In genomic region chr8:70072441-70073069, GRCm38 (mm10) we compare ENCODE assay signal across 8 mouse cellular contexts. TPM values are rescaled to one million over a fixed set of nuclear protein-coding genes. Genes with fewer than 3 reads are reported as not detected.
A peak's percentile ranks its signal among the peaks of the same experiment; 100 is the strongest.
DNase-seq lines count a peak whose midpoint lies in the region; TF ChIP-seq lines count a peak whose summit lies in the region.

Gene Tm6sf2 (plus strand): TSS chr8:70072924.

- H3K4me3 ChIP-seq in ES-E14 (ENCODE audit: insufficient read depth in 1 of 2, low read depth in 1 of 2, low read length in 2 of 2, poor library complexity in 1 of 2, severe bottlenecking in 1 of 2): peak within 1 kb of the TSS; percentile 56 to 63
- H3K4me3 ChIP-seq in cortical plate, adult 2 months (ENCODE audit: insufficient read depth, low read length): no peak within 1 kb of the TSS

- no peak for TF ChIP-seq CTCF in cortical plate, adult 2 months (IDR thresholded peaks at IDR 0.05; ENCODE audit: extremely low read depth, insufficient read depth, low read length)

- peak within 1 kb of the TSS; percentile 42; the same call in 1 of the 2 replicates for H3K9ac ChIP-seq in ES-E14 (ENCODE audit: insufficient read depth, low read depth, low read length, poor library complexity, severe bottlenecking)

- H3K4me1 ChIP-seq in ES-E14 (ENCODE audit: control insufficient read depth in 2 of 2, insufficient read depth in 2 of 2, low read length in 2 of 2, poor library complexity in 1 of 2): peaks cover 0 to 7% of the 10 kb centered on the region in 2 experiments; a peak in 1 of 4 replicates
- H3K4me1 ChIP-seq in cortical plate, adult 2 months (ENCODE audit: control insufficient read depth, insufficient read depth, low read length): no peaks in the 10 kb centered on the region

- peaks cover 18% of the 10 kb centered on the region; the same call in 1 of the 2 replicates for H3K36me3 ChIP-seq in ES-E14 (ENCODE audit: control insufficient read depth, insufficient read depth, low read length, poor library complexity, severe bottlenecking)

- 0 out of 2 replicates have a peak, but pooled peaks have one; percentile 8 for TF ChIP-seq POLR2A in cortical plate, adult 2 months (IDR thresholded peaks at IDR 0.05; ENCODE audit: extremely low read depth, insufficient read depth, low read length)

- no peak within 1 kb of the TSS for H3K27ac ChIP-seq in ES-E14 (ENCODE audit: insufficient read depth, low read depth, low read length, poor library complexity, severe bottlenecking)
- no peak within 1 kb of the TSS for H3K27ac ChIP-seq in cortical plate, adult 2 months (ENCODE audit: insufficient read depth, low read length)

- in situ Hi-C loops in ES-E14 (cut with MboI; ENCODE audit: low sequenced_read_pairs in 2 of 2, unreplicated experiment in 2 of 2): no loop called here

- H3K9me3 ChIP-seq in ES-E14 (ENCODE audit: control insufficient read depth, insufficient read depth, low read depth, low read length): no peaks in the 10 kb centered on the region

- peak; percentile 51 for DNase-seq in ES-E14 (ENCODE audit: low read depth, low spot score)
- DNase-seq in heart, adult 9 months (ENCODE audit: low spot score in 2 of 2): peak; percentile 28 to 35
- peak; percentile 74 for DNase-seq in kidney, adult 18-20 months
- DNase-seq in lung, adult 18-20 months: peak; percentile 52 to 74
- peak; percentile 24 for DNase-seq in ovary, postnatal 36 days (ENCODE audit: low spot score)
- no peak for DNase-seq in layer of hippocampus, adult 8-10 months (ENCODE audit: low spot score in 2 of 2)
- no peak for DNase-seq in cerebellum, adult 11 months

TF ChIP-seq in ES-E14, 5 proteins besides CTCF, POLR2A, EP300 and RAD21:
- TF ChIP-seq ZNF384 (IDR thresholded peaks at IDR 0.05; ENCODE audit: low read depth, low read length) (no peak), CHD2 (IDR thresholded peaks at IDR 0.05; ENCODE audit: low read depth, low read length) (no peak), ZC3H11A (IDR thresholded peaks at IDR 0.05; ENCODE audit: borderline replicate concordance, low read depth, low read length) (no peak)

RNA-seq across cellular contexts. Expression of gene Tm6sf2, which starts in this region (rescaled TPM):
- total RNA-seq in ES-E14 (2012; rRNA removed): 2.0 and 2.5 TPM in 2 replicates
- polyA plus RNA-seq in cortical plate, adult 2 months (2012; rRNA removed): 4.8 and 6.4 TPM in 2 replicates
- total RNA-seq in layer of hippocampus, adult 8-10 months (2022): 10 to 100 TPM in 1 of 4 experiments, 1 to 10 TPM in 3; 2.6 to 11.3 (median 4.6) TPM

Comparison
In these comparisons a context has a peak if more than half of its experiments do, and no peak if none do; other contexts are left out.
1. DNase-seq: peak in ES-E14 (single experiment), heart, adult 9 months (2 of 2), kidney, adult 18-20 months (single experiment), lung, adult 18-20 months (2 of 2) and ovary, postnatal 36 days (single experiment); none in layer of hippocampus, adult 8-10 months (0 of 2) and cerebellum, adult 11 months (single experiment).